20 mouse cellular contexts compared by ENCODE assay signal in genomic region chr8:127780596-127780995, GRCm38 (mm10).
"Had no signal": no experiment of that assay in that cellular context is flagged by ENCODE, and none has a peak within 500 bp of the region (broad histone marks: within the 10 kb centered on the region; RNA-seq: fewer than 3 reads in every experiment).

No protein-coding gene starts in this region.

- H3K27me3 ChIP-seq: hindbrain, embryonic 12.5 days; intestine, embryonic 15.5 days; limb, embryonic 13.5 days; limb, embryonic 15.5 days; liver, embryonic 12.5 days had no signal

- ATAC-seq: hindbrain, embryonic 16.5 days; inflammation-experienced regulatory T-cells, adult 6 months; intestine, embryonic 15.5 days; intestine, postnatal 0 days; liver, embryonic 12.5 days had no signal

- H3K27ac ChIP-seq: gastrocnemius, adult 2 months; heart, adult 2 months; hindbrain, embryonic 10.5 days; hindbrain, embryonic 12.5 days; hindbrain, embryonic 14.5 days; intestine, embryonic 15.5 days; limb, embryonic 13.5 days; limb, embryonic 15.5 days; liver, embryonic 12.5 days had no signal

- H3K4me1 ChIP-seq: intestine, embryonic 15.5 days; limb, embryonic 15.5 days; liver, embryonic 12.5 days had no signal

- H3K4me3 ChIP-seq: gastrocnemius, adult 2 months; heart, adult 2 months; hindbrain, embryonic 10.5 days; hindbrain, embryonic 12.5 days; intestine, embryonic 15.5 days; limb, embryonic 13.5 days; limb, embryonic 15.5 days; liver, embryonic 12.5 days had no signal

- H3K9ac ChIP-seq: hindbrain, embryonic 12.5 days; hindbrain, embryonic 14.5 days; intestine, embryonic 15.5 days; limb, embryonic 13.5 days; limb, embryonic 15.5 days; liver, embryonic 12.5 days had no signal

- H3K9me3 ChIP-seq: hindbrain, embryonic 10.5 days; hindbrain, embryonic 12.5 days; intestine, embryonic 15.5 days; limb, embryonic 13.5 days; limb, embryonic 15.5 days; liver, embryonic 12.5 days had no signal

- H3K4me2 ChIP-seq: heart, embryonic 11.5 days; hindbrain, embryonic 12.5 days; hindbrain, embryonic 14.5 days; intestine, embryonic 15.5 days; limb, embryonic 13.5 days; limb, embryonic 15.5 days; liver, embryonic 12.5 days had no signal

- H3K36me3 ChIP-seq: hindbrain, embryonic 10.5 days; hindbrain, embryonic 12.5 days; intestine, embryonic 15.5 days; limb, embryonic 13.5 days; limb, embryonic 15.5 days; liver, embryonic 12.5 days had no signal

- DNase-seq: gastrocnemius, adult 2 months; gastrocnemius, postnatal 10 days; gastrocnemius, postnatal 25 days; heart, adult 2 months; heart, postnatal 10 days; heart, postnatal 4 days; layer of hippocampus, adult 9-11 months; layer of hippocampus, postnatal 36 days; left cerebral cortex, postnatal 4 days had no signal
